Comparison of ENCODE assay signal across 23 mouse cellular contexts in genomic region chr5:43074536-43074935, GRCm38 (mm10).
DNase-seq lines count a peak whose midpoint lies in the region; ATAC-seq lines count a peak whose summit lies in the region.
"Had no signal": no experiment of that assay in that cellular context is flagged by ENCODE, and none has a peak within 500 bp of the region (broad histone marks: within the 10 kb centered on the region; RNA-seq: fewer than 3 reads in every experiment).

No protein-coding gene starts in this region.

- H3K9ac ChIP-seq in heart, embryonic 12.5 days, result no peak overlapping the region
- no peak overlapping the region for H3K9ac ChIP-seq in kidney, embryonic 16.5 days (replicated peaks; ENCODE audit: low read length)
- H3K9ac ChIP-seq: embryonic facial prominence, embryonic 15.5 days had no signal

- no peak for ATAC-seq in heart, embryonic 12.5 days (ENCODE audit: insufficient number of reproducible peaks, low FRiP score)
- peak; percentile 67 for ATAC-seq in kidney, embryonic 16.5 days (ENCODE audit: low FRiP score, low TSS enrichment)
- ATAC-seq: CD4-positive, CD25-positive, alpha-beta regulatory T cell, adult 4 months; forebrain, embryonic 14.5 days had no signal

- H3K36me3 ChIP-seq in heart, embryonic 10.5 days, result no peaks in the 10 kb centered on the region
- H3K36me3 ChIP-seq in heart, embryonic 12.5 days, result no peaks in the 10 kb centered on the region
- no peaks in the 10 kb centered on the region for H3K36me3 ChIP-seq in kidney, embryonic 16.5 days (ENCODE audit: insufficient read depth, low read length)
- H3K36me3 ChIP-seq: embryonic facial prominence, embryonic 15.5 days; forebrain, embryonic 10.5 days; G1E had no signal

- no peak overlapping the region for H3K27ac ChIP-seq in heart, embryonic 10.5 days
- H3K27ac ChIP-seq in heart, embryonic 12.5 days (ENCODE audit: poor library complexity, severe bottlenecking), result no peak overlapping the region
- no peak overlapping the region for H3K27ac ChIP-seq in kidney, embryonic 16.5 days (ENCODE audit: low read length)
- H3K27ac ChIP-seq: embryonic facial prominence, embryonic 15.5 days; forebrain, embryonic 10.5 days; gastrocnemius, adult 2 months had no signal

- no peaks in the 10 kb centered on the region for H3K4me1 ChIP-seq in heart, embryonic 10.5 days
- no peaks in the 10 kb centered on the region for H3K4me1 ChIP-seq in heart, embryonic 12.5 days (replicated peaks)
- no peaks in the 10 kb centered on the region for H3K4me1 ChIP-seq in kidney, embryonic 16.5 days (ENCODE audit: insufficient read depth, low read length)
- H3K4me1 ChIP-seq: embryonic facial prominence, embryonic 15.5 days; forebrain, embryonic 10.5 days had no signal

- no peak overlapping the region for H3K4me2 ChIP-seq in heart, embryonic 12.5 days
- no peak overlapping the region for H3K4me2 ChIP-seq in kidney, embryonic 16.5 days (replicated peaks; ENCODE audit: low read depth, low read length)
- H3K4me2 ChIP-seq: embryonic facial prominence, embryonic 15.5 days had no signal

- no peaks in the 10 kb centered on the region for H3K9me3 ChIP-seq in heart, embryonic 10.5 days
- H3K9me3 ChIP-seq in heart, embryonic 12.5 days (replicated peaks), result no peaks in the 10 kb centered on the region
- no peaks in the 10 kb centered on the region for H3K9me3 ChIP-seq in kidney, embryonic 16.5 days (ENCODE audit: low read length)
- H3K9me3 ChIP-seq: embryonic facial prominence, embryonic 15.5 days; forebrain, embryonic 10.5 days; G1E had no signal

- H3K27me3 ChIP-seq in heart, embryonic 10.5 days (ENCODE audit: insufficient read depth, poor library complexity, severe bottlenecking), result no peaks in the 10 kb centered on the region
- H3K27me3 ChIP-seq in heart, embryonic 12.5 days (replicated peaks), result no peaks in the 10 kb centered on the region
- no peaks in the 10 kb centered on the region for H3K27me3 ChIP-seq in kidney, embryonic 16.5 days (ENCODE audit: insufficient read depth, low read length)
- H3K27me3 ChIP-seq: embryonic facial prominence, embryonic 15.5 days had no signal

- peak; percentile 28 for DNase-seq in heart, embryonic 10.5 days (ENCODE audit: low spot score)
- DNase-seq in kidney, adult 9 months, result peak; percentile 50
- DNase-seq in kidney, adult 18-20 months, result no peak
- peak; percentile 29 to 34 for DNase-seq in kidney, postnatal 25 days
- DNase-seq in T-cell, adult 2 months (ENCODE audit: low spot score), result no peak
- DNase-seq: adrenal gland, postnatal 10 days; B cell, adult 2 months; cerebellum, adult 11 months; cerebellum, adult 8-10 months; cerebellum, postnatal 14 days; embryo, embryonic 11 days; gastrocnemius, adult 2 months; gastrocnemius, postnatal 25 days; heart, postnatal 10 days; heart, postnatal 4 days had no signal

- H3K4me3 ChIP-seq in heart, embryonic 10.5 days, result no peak overlapping the region
- H3K4me3 ChIP-seq in heart, embryonic 12.5 days, result no peak overlapping the region
- H3K4me3 ChIP-seq in kidney, embryonic 16.5 days (ENCODE audit: low read length), result no peak overlapping the region
- H3K4me3 ChIP-seq: embryonic facial prominence, embryonic 15.5 days; erythroblast, embryonic 14.5 days; forebrain, embryonic 10.5 days; gastrocnemius, adult 2 months had no signal

- 85% methylated on average over 3 of the region's 3 CpGs for WGBS in heart, embryonic 10.5 days
- 83% methylated on average over 3 of the region's 3 CpGs for WGBS in heart, embryonic 12.5 days
- WGBS in kidney, embryonic 16.5 days, result 75% methylated on average over 3 of the region's 3 CpGs

Comparison
In these comparisons a context has a peak if more than half of its experiments do, and no peak if none do; other contexts are left out.
1. DNase-seq: peak in heart, embryonic 10.5 days (single experiment), kidney, adult 9 months (single experiment) and kidney, postnatal 25 days (2 of 2); none in kidney, adult 18-20 months (single experiment) and T-cell, adult 2 months (single experiment).